Mouse (Mus musculus) kidney, embryonic 14.5 days (tissue): ENCODE measurements around the gene Pard3b. TPM values are rescaled to one million over a fixed set of nuclear protein-coding genes. Genes with fewer than 3 reads are reported as not detected.

Experiments
- ATAC-seq: fragments of 200-750 bp; cut with Nextera tagmentation; 2 replicates; pipeline ENCODE4 v1.8.0; 2017; ENCODE audit warnings: moderate number of reproducible peaks, mild to moderate bottlenecking, moderate TSS enrichment, moderate library complexity; ENCODE audit not compliant: low FRiP score, low TSS enrichment
- H3K27ac ChIP-seq: fragments of 300-500 bp; sonication (generic); 2 replicates; pipeline ENCODE4 v1.5.1; 2014; ENCODE audit warnings: low read depth, mild to moderate bottlenecking, low read length, moderate library complexity, mixed read lengths
- H3K27me3 ChIP-seq: fragments of 300-500 bp; sonication (generic); 2 replicates; pipeline ENCODE4 v1.6.1; 2014; ENCODE audit warnings: mild to moderate bottlenecking, low read length; ENCODE audit not compliant: control insufficient read depth, insufficient read depth
- H3K36me3 ChIP-seq: fragments of 300-500 bp; sonication (generic); 2 replicates; pipeline ENCODE4 v1.6.1; 2014; ENCODE audit warnings: low read length, mixed read lengths; ENCODE audit not compliant: control insufficient read depth, insufficient read depth
- H3K4me1 ChIP-seq: fragments of 300-500 bp; sonication (generic); 2 replicates; pipeline ENCODE4 v1.6.1; 2014; ENCODE audit warnings: low read length, mixed read lengths; ENCODE audit not compliant: control insufficient read depth, insufficient read depth
- H3K4me2 ChIP-seq: fragments of 300-500 bp; sonication (generic); replicated peaks from 2 replicates; pipeline ENCODE4 v1.6.1; 2014; ENCODE audit warnings: low read depth, mild to moderate bottlenecking, low read length
- H3K4me3 ChIP-seq: fragments of 300-500 bp; sonication (generic); 2 replicates; pipeline ENCODE4 v1.5.1; 2014; ENCODE audit warnings: mild to moderate bottlenecking, low read length
- H3K9ac ChIP-seq: fragments of 300-500 bp; sonication (generic); 2 replicates; pipeline ENCODE4 v1.6.1; 2014; ENCODE audit warnings: low read depth, mild to moderate bottlenecking, low read length, moderate library complexity
- H3K9me3 ChIP-seq: fragments of 300-500 bp; sonication (generic); 2 replicates; pipeline ENCODE4 v1.6.1; 2016; ENCODE audit warnings: low read length; ENCODE audit not compliant: control insufficient read depth
- WGBS: fragments of 180-500 bp; shearing (Covaris S2); extraction: QIAGEN DNeasy Blood & Tissue Kit; methylation state at CpG from one replicate; pipeline ENCODE4 v1.1.7; 2014; 5-methylcytosine and 5-hydroxymethylcytosine counted together
- polyA plus RNA-seq: library from polyadenylated mRNA; unstranded; fragments of >200 nt; fragmentation: Nextera tagmentation; extraction: Ambion mirVana; gene quantifications from 2 replicates; pipeline ENCODE4 v1.2.1, GENCODE M21; 2014

Gene Pard3b
- polyA plus RNA-seq, 1 experiment from 2014 or later, result 22.4 TPM

GRCm38 (mm10) chr1:62629952-62630351, 991.3 kb downstream of the Pard3b start:
- Histone ChIP-seq H3K36me3 (no peaks in the 10 kb centered on the region), H3K4me1 (no peaks in the 10 kb centered on the region), H3K4me2 (no peak overlapping the region), H3K9ac (no peak overlapping the region), H3K4me3 (no peak overlapping the region), H3K9me3 (no peaks in the 10 kb centered on the region), H3K27ac (no peak overlapping the region), H3K27me3 (no peaks in the 10 kb centered on the region)
- 75% methylated on average over 1 of the region's 1 CpGs for WGBS
- no peak for ATAC-seq

GRCm38 (mm10) chr1:62631511-62632305, 993.1 kb downstream of the Pard3b start:
- H3K9me3 ChIP-seq, result no peaks in the 10 kb centered on the region
- no peaks in the 10 kb centered on the region for H3K27me3 ChIP-seq
- no peaks in the 10 kb centered on the region for H3K36me3 ChIP-seq
- ATAC-seq, result no peak
- WGBS, result 61% methylated on average over 10 of the region's 10 CpGs
- H3K9ac ChIP-seq, result no peak overlapping the region
- H3K4me3 ChIP-seq, result no peak overlapping the region
- no peaks in the 10 kb centered on the region for H3K4me1 ChIP-seq
- no peak overlapping the region for H3K27ac ChIP-seq
- no peak overlapping the region for H3K4me2 ChIP-seq

GRCm38 (mm10) chr1:62632886-62633285, 994.3 kb downstream of the Pard3b start:
- no peak overlapping the region for H3K27ac ChIP-seq
- no peak overlapping the region for H3K9ac ChIP-seq
- ATAC-seq, result no peak
- no peaks in the 10 kb centered on the region for H3K27me3 ChIP-seq
- no peaks in the 10 kb centered on the region for H3K36me3 ChIP-seq
- WGBS, result 88% methylated on average over 2 of the region's 2 CpGs
- no peaks in the 10 kb centered on the region for H3K9me3 ChIP-seq
- no peak overlapping the region for H3K4me3 ChIP-seq
- no peaks in the 10 kb centered on the region for H3K4me1 ChIP-seq
- H3K4me2 ChIP-seq, result no peak overlapping the region

GRCm38 (mm10) chr1:62635203-62635602, 996.6 kb downstream of the Pard3b start:
- H3K9me3 ChIP-seq, result no peaks in the 10 kb centered on the region
- no peaks in the 10 kb centered on the region for H3K27me3 ChIP-seq
- ATAC-seq, result no peak
- no peak overlapping the region for H3K27ac ChIP-seq
- H3K4me3 ChIP-seq, result no peak overlapping the region
- no peak overlapping the region for H3K9ac ChIP-seq
- H3K4me1 ChIP-seq, result no peaks in the 10 kb centered on the region
- no peaks in the 10 kb centered on the region for H3K36me3 ChIP-seq
- no peak overlapping the region for H3K4me2 ChIP-seq
- WGBS, result 47% methylated on average over 6 of the region's 6 CpGs

GRCm38 (mm10) chr1:62636906-62637673, 998.5 kb downstream of the Pard3b start:
- ATAC-seq, result peak; percentile 35; the same call in 1 of the 2 replicates
- no peaks in the 10 kb centered on the region for H3K4me1 ChIP-seq
- H3K27me3 ChIP-seq, result no peaks in the 10 kb centered on the region
- H3K36me3 ChIP-seq, result no peaks in the 10 kb centered on the region
- no peak overlapping the region for H3K9ac ChIP-seq
- no peaks in the 10 kb centered on the region for H3K9me3 ChIP-seq
- H3K4me3 ChIP-seq, result no peak overlapping the region
- 90% methylated on average over 6 of the region's 6 CpGs for WGBS
- H3K4me2 ChIP-seq, result no peak overlapping the region
- H3K27ac ChIP-seq, result no peak overlapping the region

- Histone ChIP-seq H3K9ac (no peak overlapping the region), H3K4me3 (no peak overlapping the region), H3K27ac (no peak overlapping the region), H3K36me3 (no peaks in the 10 kb centered on the region), H3K4me2 (no peak overlapping the region), H3K27me3 (no peaks in the 10 kb centered on the region), H3K9me3 (no peaks in the 10 kb centered on the region), H3K4me1 (no peaks in the 10 kb centered on the region)
- 77% methylated on average over 11 of the region's 11 CpGs for WGBS
- 0 out of 2 replicates have a peak, but pooled peaks have one; percentile 9 for ATAC-seq
Observed at GRCm38 (mm10) chr1:62639012-62639411, 1000.4 kb downstream of the Pard3b start.

GRCm38 (mm10) chr1:62639440-62639839, 1000.8 kb downstream of the Pard3b start:
- Histone ChIP-seq H3K4me3 (no peak overlapping the region), H3K27ac (no peak overlapping the region), H3K9ac (no peak overlapping the region), H3K36me3 (no peaks in the 10 kb centered on the region), H3K27me3 (no peaks in the 10 kb centered on the region), H3K4me2 (no peak overlapping the region), H3K4me1 (no peaks in the 10 kb centered on the region), H3K9me3 (no peaks in the 10 kb centered on the region)
- WGBS, result 72% methylated on average over 4 of the region's 4 CpGs
- ATAC-seq, result no peak

GRCm38 (mm10) chr1:62644631-62645278, 1006.1 kb downstream of the Pard3b start:
- no peak overlapping the region for H3K27ac ChIP-seq
- no peak overlapping the region for H3K4me2 ChIP-seq
- H3K4me3 ChIP-seq, result no peak overlapping the region
- no peak overlapping the region for H3K9ac ChIP-seq
- H3K9me3 ChIP-seq, result no peaks in the 10 kb centered on the region
- ATAC-seq, result 0 out of 2 replicates have a peak, but pooled peaks have one; percentile 36
- no peaks in the 10 kb centered on the region for H3K36me3 ChIP-seq
- WGBS, result 39% methylated on average over 8 of the region's 8 CpGs
- no peaks in the 10 kb centered on the region for H3K27me3 ChIP-seq
- peaks cover 13% of the 10 kb centered on the region; the same call in 1 of the 2 replicates for H3K4me1 ChIP-seq
